Mouse (Mus musculus) liver, embryonic 13.5 days (tissue): ENCODE measurements around the gene Fra10ac1. TPM values are rescaled to one million over a fixed set of nuclear protein-coding genes. Genes with fewer than 3 reads are reported as not detected.

ENCODE experiments used
- ATAC-seq: fragments of 200-750 bp; cut with Nextera tagmentation; 2 replicates; pipeline ENCODE4 v1.8.0; 2017; ENCODE audit warnings: low read depth, mild to moderate bottlenecking, moderate number of reproducible peaks, moderate library complexity
- DNase-seq: peaks from one replicate; pipeline ENCODE4 v3.0.0; 2022
- H3K27ac ChIP-seq: fragments of 300-500 bp; sonication (generic); 2 replicates; pipeline ENCODE4 v1.5.1; 2015; ENCODE audit warnings: moderate library complexity, mild to moderate bottlenecking, inconsistent platforms
- H3K27me3 ChIP-seq: fragments of 300-500 bp; sonication (generic); 2 replicates; pipeline ENCODE4 v1.6.1; 2015; ENCODE audit warnings: mild to moderate bottlenecking, inconsistent platforms
- H3K36me3 ChIP-seq: fragments of 300-500 bp; sonication (generic); 2 replicates; pipeline ENCODE4 v1.6.1; 2015; ENCODE audit warnings: mild to moderate bottlenecking, inconsistent platforms
- H3K4me1 ChIP-seq: fragments of 300-500 bp; sonication (generic); replicated peaks from 2 replicates; pipeline ENCODE4 v1.6.1; 2015; ENCODE audit warnings: inconsistent platforms
- H3K4me2 ChIP-seq: fragments of 300-500 bp; sonication (generic); 2 replicates; pipeline ENCODE4 v1.6.1; 2015; ENCODE audit warnings: inconsistent platforms, mild to moderate bottlenecking, moderate library complexity
- H3K4me3 ChIP-seq: fragments of 300-500 bp; sonication (generic); replicated peaks from 2 replicates; pipeline ENCODE4 v1.5.1; 2015; ENCODE audit warnings: mild to moderate bottlenecking, inconsistent platforms
- H3K9ac ChIP-seq: fragments of 300-500 bp; sonication (generic); 2 replicates; pipeline ENCODE4 v1.6.1; 2015; ENCODE audit warnings: mild to moderate bottlenecking, inconsistent platforms
- H3K9me3 ChIP-seq: fragments of 300-500 bp; sonication (generic); replicated peaks from 2 replicates; pipeline ENCODE4 v1.6.1; 2016; ENCODE audit warnings: inconsistent platforms
- WGBS: fragments of 180-500 bp; shearing (Covaris S2); methylation state at CpG from one replicate; pipeline ENCODE4 v1.1.7; 2015; ENCODE audit not compliant: insufficient replicate concordance; 5-methylcytosine and 5-hydroxymethylcytosine counted together
- polyA plus RNA-seq: library from polyadenylated mRNA; unstranded; fragments of >200 nt; fragmentation: Nextera tagmentation; extraction: Ambion mirVana; gene quantifications from 2 replicates; pipeline ENCODE4 v1.2.1, GENCODE M21; 2015

The Fra10ac1 gene
- 17.5 and 22.9 TPM in 2 replicates for polyA plus RNA-seq

GRCm38 (mm10) chr19:38223905-38224684, at the start of gene Fra10ac1:
Gene Fra10ac1 (minus strand): TSS chr19:38224156.
- Histone ChIP-seq H3K27me3 (no peaks in the 10 kb centered on the region), H3K4me3 (peak within 1 kb of the TSS; percentile 80), H3K27ac (peak within 1 kb of the TSS; percentile 66), H3K36me3 (no peaks in the 10 kb centered on the region), H3K9me3 (no peaks in the 10 kb centered on the region), H3K4me2 (peak within 1 kb of the TSS; percentile 76), H3K9ac (peak within 1 kb of the TSS; percentile 79), H3K4me1 (peaks cover 17% of the 10 kb centered on the region)
- ATAC-seq = peak; percentile 95
- under 1% methylated on average over 49 of the region's 49 CpGs for WGBS
- DNase-seq = peak; percentile 73

- Histone ChIP-seq H3K9me3 (no peaks in the 10 kb centered on the region), H3K4me2 (no peak overlapping the region), H3K4me1 (no peaks in the 10 kb centered on the region), H3K27me3 (no peaks in the 10 kb centered on the region), H3K36me3 (no peaks in the 10 kb centered on the region), H3K9ac (no peak overlapping the region), H3K27ac (no peak overlapping the region), H3K4me3 (no peak overlapping the region)
- WGBS = 26% methylated on average over 6 of the region's 6 CpGs
- DNase-seq = no peak
- ATAC-seq = no peak
Observed at GRCm38 (mm10) chr19:38271071-38271470, 47.1 kb upstream of the Fra10ac1 start.

GRCm38 (mm10) chr19:38267469-38267868, 43.5 kb upstream of the Fra10ac1 start:
- DNase-seq (no peak), ATAC-seq (no peak)
- Histone ChIP-seq H3K27ac (no peak overlapping the region), H3K4me1 (no peaks in the 10 kb centered on the region), H3K27me3 (peaks cover 14% of the 10 kb centered on the region), H3K9ac (no peak overlapping the region), H3K4me2 (no peak overlapping the region), H3K36me3 (no peaks in the 10 kb centered on the region), H3K9me3 (no peaks in the 10 kb centered on the region), H3K4me3 (no peak overlapping the region)
- WGBS = 60% methylated on average over 5 of the region's 5 CpGs

- Histone ChIP-seq H3K4me1 (no peaks in the 10 kb centered on the region), H3K27me3 (peaks cover 14% of the 10 kb centered on the region), H3K9ac (no peak overlapping the region), H3K36me3 (no peaks in the 10 kb centered on the region), H3K4me2 (no peak overlapping the region), H3K4me3 (no peak overlapping the region), H3K9me3 (no peaks in the 10 kb centered on the region), H3K27ac (no peak overlapping the region)
- DNase-seq (no peak), ATAC-seq (no peak)
- WGBS = 65% methylated on average over 5 of the region's 5 CpGs
Observed at GRCm38 (mm10) chr19:38265767-38266166, 41.8 kb upstream of the Fra10ac1 start.

- Histone ChIP-seq H3K9ac (no peak within 1 kb of the TSS), H3K4me3 (no peak within 1 kb of the TSS), H3K4me2 (no peak within 1 kb of the TSS), H3K9me3 (no peaks in the 10 kb centered on the region), H3K27ac (no peak within 1 kb of the TSS), H3K4me1 (no peaks in the 10 kb centered on the region), H3K36me3 (no peaks in the 10 kb centered on the region), H3K27me3 (peaks cover 14% of the 10 kb centered on the region)
- ATAC-seq = no peak
- WGBS = 10% methylated on average over 21 of the region's 21 CpGs
- DNase-seq = no peak
Observed at GRCm38 (mm10) chr19:38264505-38265500, 40.8 kb upstream of the Fra10ac1 start, which contains the start of gene Lgi1. Gene Lgi1 (plus strand): TSS chr19:38264536.

GRCm38 (mm10) chr19:38263829-38264504, 40.0 kb upstream of the Fra10ac1 start:
- Histone ChIP-seq H3K27me3 (peaks cover 14% of the 10 kb centered on the region), H3K9ac (no peak overlapping the region), H3K9me3 (no peaks in the 10 kb centered on the region), H3K36me3 (no peaks in the 10 kb centered on the region), H3K4me2 (no peak overlapping the region), H3K27ac (no peak overlapping the region), H3K4me3 (no peak overlapping the region), H3K4me1 (no peaks in the 10 kb centered on the region)
- 24% methylated on average over 14 of the region's 14 CpGs for WGBS
- DNase-seq (no peak), ATAC-seq (no peak)

GRCm38 (mm10) chr19:38261351-38261750, 37.4 kb upstream of the Fra10ac1 start:
- Histone ChIP-seq H3K36me3 (no peaks in the 10 kb centered on the region), H3K9ac (no peak overlapping the region), H3K27me3 (peaks cover 14% of the 10 kb centered on the region), H3K9me3 (no peaks in the 10 kb centered on the region), H3K27ac (no peak overlapping the region), H3K4me3 (no peak overlapping the region), H3K4me1 (no peaks in the 10 kb centered on the region), H3K4me2 (no peak overlapping the region)
- WGBS = 65% methylated on average over 5 of the region's 5 CpGs
- DNase-seq = no peak
- no peak for ATAC-seq

GRCm38 (mm10) chr19:38260346-38260745, 36.4 kb upstream of the Fra10ac1 start:
- Histone ChIP-seq H3K9ac (no peak overlapping the region), H3K27ac (no peak overlapping the region), H3K4me1 (no peaks in the 10 kb centered on the region), H3K4me3 (no peak overlapping the region), H3K9me3 (no peaks in the 10 kb centered on the region), H3K4me2 (no peak overlapping the region), H3K36me3 (no peaks in the 10 kb centered on the region), H3K27me3 (peaks cover 14% of the 10 kb centered on the region)
- 41% methylated on average over 4 of the region's 4 CpGs for WGBS
- ATAC-seq = no peak
- no peak for DNase-seq

- WGBS = 51% methylated on average over 3 of the region's 3 CpGs
- no peaks in the 10 kb centered on the region for H3K4me1 ChIP-seq
- H3K27ac ChIP-seq = no peak overlapping the region
- H3K9me3 ChIP-seq = no peaks in the 10 kb centered on the region
- H3K4me3 ChIP-seq = no peak overlapping the region
- no peaks in the 10 kb centered on the region for H3K36me3 ChIP-seq
- ATAC-seq (no peak), DNase-seq (no peak)
- no peak overlapping the region for H3K4me2 ChIP-seq
- no peak overlapping the region for H3K9ac ChIP-seq
- H3K27me3 ChIP-seq = peaks cover 10% of the 10 kb centered on the region
Observed at GRCm38 (mm10) chr19:38259436-38259835, 35.5 kb upstream of the Fra10ac1 start.

GRCm38 (mm10) chr19:38258651-38259065, 34.7 kb upstream of the Fra10ac1 start:
- peaks cover 5% of the 10 kb centered on the region for H3K27me3 ChIP-seq
- H3K4me1 ChIP-seq = no peaks in the 10 kb centered on the region
- DNase-seq = no peak
- WGBS = 66% methylated on average over 3 of the region's 3 CpGs
- no peak for ATAC-seq
- no peak overlapping the region for H3K27ac ChIP-seq
- no peaks in the 10 kb centered on the region for H3K36me3 ChIP-seq
- no peaks in the 10 kb centered on the region for H3K9me3 ChIP-seq
- H3K4me3 ChIP-seq = no peak overlapping the region
- H3K4me2 ChIP-seq = no peak overlapping the region
- H3K9ac ChIP-seq = no peak overlapping the region

- no peak overlapping the region for H3K4me3 ChIP-seq
- H3K9me3 ChIP-seq = no peaks in the 10 kb centered on the region
- H3K4me2 ChIP-seq = no peak overlapping the region
- H3K27ac ChIP-seq = no peak overlapping the region
- no peak for DNase-seq
- no peak for ATAC-seq
- no peaks in the 10 kb centered on the region for H3K36me3 ChIP-seq
- 49% methylated on average over 6 of the region's 6 CpGs for WGBS
- H3K9ac ChIP-seq = no peak overlapping the region
- H3K4me1 ChIP-seq = no peaks in the 10 kb centered on the region; the same call in 1 of the 2 replicates
- no peaks in the 10 kb centered on the region for H3K27me3 ChIP-seq
Observed at GRCm38 (mm10) chr19:38253796-38254195, 29.8 kb upstream of the Fra10ac1 start.
